Mouse (Mus musculus) small intestine, adult 2 months (tissue): Measurements from ENCODE around the gene Lrrc17.

ENCODE experiments used
- CTCF ChIP-seq: fragments of 200-500 bp; IDR thresholded peaks from 2 replicates; pipeline ENCODE4 v1.5.1; 2012; ENCODE audit warnings: low read depth, mild to moderate bottlenecking, control low read depth, inconsistent platforms, low read length, moderate library complexity, mixed read lengths; ENCODE audit not compliant: insufficient replicate concordance, insufficient read length; ENCODE audit errors: extremely low read depth
- POLR2A ChIP-seq: fragments of 200-500 bp; IDR thresholded peaks from 2 replicates; pipeline ENCODE4 v1.6.1; 2012; ENCODE audit warnings: low read depth, mild to moderate bottlenecking, control low read depth, inconsistent platforms, low read length, moderate library complexity

DNA sequence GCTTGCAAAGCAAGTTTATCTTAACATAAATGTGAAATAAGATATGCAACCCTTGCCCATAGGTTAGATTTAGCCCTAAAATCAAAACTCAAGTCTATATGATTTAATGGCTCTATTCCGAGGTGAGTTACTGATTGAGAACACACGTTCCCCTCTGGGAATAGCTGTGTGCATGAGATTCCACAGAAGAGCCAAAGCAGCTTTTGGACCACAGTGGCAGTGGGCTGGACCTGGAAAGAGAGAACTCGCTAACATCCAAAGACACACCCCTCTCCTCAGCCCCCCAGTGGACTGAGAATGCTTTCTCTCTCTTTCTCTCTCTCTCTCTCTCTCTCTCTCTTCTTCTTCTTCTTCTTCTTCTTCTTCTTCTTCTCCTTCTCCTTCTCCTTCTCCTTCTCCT is 1.5 kb downstream of the Lrrc17 start:
- TF ChIP-seq POLR2A: no peak
- no peak for TF ChIP-seq CTCF
